Mouse (Mus musculus): Measurements from ENCODE around the gene Clybl.

- TF ChIP-seq POLR2A (IDR thresholded peaks at IDR 0.05; ENCODE audit: extremely low read depth, insufficient read depth, low read length) (no peak), CTCF (IDR thresholded peaks at IDR 0.05; ENCODE audit: low read depth, low read length) (no peak)
Measured at GRCm38 (mm10) chr14:122376482-122377143, 195.1 kb downstream of the Clybl start.
